Mouse (Mus musculus) embryonic fibroblast, embryonic 13.5 days (primary cell): ENCODE measurements around the gene Irf2bpl.

Source experiments
- CTCF ChIP-seq: IDR thresholded peaks from 2 replicates; pipeline ENCODE4 v1.5.1; 2011; ENCODE audit warnings: mild to moderate bottlenecking, control low read depth, low read length, moderate library complexity, borderline replicate concordance; ENCODE audit not compliant: insufficient read depth
- POLR2A ChIP-seq: IDR thresholded peaks from 2 replicates; pipeline ENCODE4 v1.6.1; 2011; ENCODE audit warnings: low read depth, mild to moderate bottlenecking, control low read depth, low read length, moderate library complexity

GRCm38 (mm10) chr12:86931919-86932574 lies 47.4 kb upstream of the Irf2bpl start:
- TF ChIP-seq POLR2A (no peak), CTCF (no peak)
